Mouse (Mus musculus): ENCODE measurements around the gene Sdhc. TPM values are rescaled to one million over a fixed set of nuclear protein-coding genes. Genes with fewer than 3 reads are reported as not detected.
A peak's percentile ranks its signal among the peaks of the same experiment; 100 is the strongest.

Sdhc gene
- total and polyA plus RNA-seq, 3 experiments, result 40.5 to 225 (median 158) TPM

DNA sequence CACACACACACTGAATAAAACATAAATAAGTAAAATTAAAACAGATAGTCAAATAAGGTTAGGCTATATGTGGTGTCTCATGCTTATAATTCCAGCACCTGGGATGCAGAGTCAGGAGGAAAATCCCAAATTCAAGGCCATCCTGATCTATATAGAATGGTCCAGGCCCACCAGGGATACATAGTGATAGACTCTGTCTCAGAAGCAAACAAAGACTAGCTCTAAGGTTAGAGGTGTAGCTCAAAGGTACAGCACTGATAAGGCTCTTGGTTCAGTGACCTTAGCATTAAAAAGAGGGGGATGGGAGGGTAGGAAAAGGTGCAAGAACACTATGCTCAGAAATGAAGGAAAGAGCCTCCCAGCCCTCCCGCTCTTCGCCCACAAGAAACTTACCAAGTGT lies 14.8 kb downstream of the Sdhc start:
- Histone ChIP-seq H3K27me3 (ENCODE audit: insufficient read depth, low read length) (no peaks in the 10 kb centered on the region), H3K9me3 (replicated peaks) (no peaks in the 10 kb centered on the region), H3K4me3 (ENCODE audit: low read depth, low read length) (no peak overlapping the region), H3K4me1 (ENCODE audit: insufficient read depth, low read depth, low read length) (no peaks in the 10 kb centered on the region), H3K36me3 (replicated peaks) (peaks cover 88% of the 10 kb centered on the region)
- DNase-seq (ENCODE audit: low spot score) (no peak), ATAC-seq (ENCODE audit: extremely low read depth, insufficient number of reproducible peaks, low FRiP score, poor library complexity, severe bottlenecking) (no peak; the same call in 1 of the 2 replicates)
- TF ChIP-seq GATA2 (IDR thresholded peaks at IDR 0.05; ENCODE audit: borderline replicate concordance, low read depth, low read length), result no peak
- TF ChIP-seq GATA1 (IDR thresholded peaks at IDR 0.05; ENCODE audit: borderline replicate concordance, low read length), result no peak

DNA sequence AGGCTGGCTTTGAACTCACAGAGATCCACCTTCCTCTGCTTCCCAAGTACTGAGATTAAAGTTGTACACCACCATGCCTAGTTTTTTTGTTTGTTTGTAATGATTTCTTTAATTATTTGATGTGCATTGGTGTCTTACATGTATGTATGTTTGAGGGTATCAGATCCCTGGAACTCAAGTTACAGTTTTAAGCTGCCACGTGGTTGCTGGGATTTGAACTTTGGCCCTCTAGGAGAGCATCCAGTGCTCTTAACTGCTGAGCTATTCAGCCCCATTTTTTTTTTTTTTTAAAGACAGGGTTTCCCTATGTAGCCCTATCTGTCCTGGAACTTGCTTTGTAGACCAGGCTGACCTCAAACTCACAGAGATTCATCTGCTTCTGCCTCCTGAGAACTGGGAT lies 19.4 kb downstream of the Sdhc start:
- Histone ChIP-seq H3K4me1 (ENCODE audit: insufficient read depth, low read depth, low read length) (no peaks in the 10 kb centered on the region), H3K36me3 (replicated peaks) (peaks cover 89% of the 10 kb centered on the region), H3K9me3 (replicated peaks) (no peaks in the 10 kb centered on the region), H3K27me3 (ENCODE audit: insufficient read depth, low read length) (no peaks in the 10 kb centered on the region), H3K4me3 (ENCODE audit: low read depth, low read length) (no peak overlapping the region)
- TF ChIP-seq GATA2 (IDR thresholded peaks at IDR 0.05; ENCODE audit: borderline replicate concordance, low read depth, low read length) (no peak), TAL1 (conservative IDR thresholded peaks at IDR 0.05; ENCODE audit: low read depth, low read length) (no peak), POLR2AphosphoS5 (IDR thresholded peaks at IDR 0.05; ENCODE audit: insufficient replicate concordance, low read depth, low read length) (no peak), CTCF (IDR thresholded peaks at IDR 0.05; ENCODE audit: low read depth, low read length) (no peak), GATA1 (IDR thresholded peaks at IDR 0.05; ENCODE audit: borderline replicate concordance, low read length) (no peak)
- ATAC-seq (ENCODE audit: extremely low read depth, insufficient number of reproducible peaks, low FRiP score, poor library complexity, severe bottlenecking) (no peak), DNase-seq (ENCODE audit: low spot score) (no peak)

DNA sequence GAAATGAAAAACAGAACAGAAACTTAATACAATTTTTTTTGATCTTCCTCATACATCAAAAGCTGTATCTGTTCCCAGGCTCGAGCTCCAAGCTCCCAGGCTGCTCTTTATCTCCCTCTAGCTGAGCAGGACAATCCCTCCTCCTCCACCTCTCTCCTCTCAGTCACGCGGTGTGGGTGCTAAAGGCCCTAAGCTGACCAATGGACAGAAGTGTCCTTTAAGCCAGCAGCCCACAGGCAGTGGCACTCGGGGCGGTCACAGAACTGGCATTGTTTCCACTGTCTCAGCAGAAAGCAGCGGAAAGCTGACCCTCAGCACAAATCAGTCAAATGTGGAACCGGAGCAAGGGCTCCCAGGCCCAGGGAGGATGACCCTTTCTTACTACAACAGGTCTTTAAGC lies 21.2 kb downstream of the Sdhc start:
- no peak for ATAC-seq (ENCODE audit: extremely low read depth, insufficient number of reproducible peaks, low FRiP score, poor library complexity, severe bottlenecking)
- Histone ChIP-seq H3K27me3 (ENCODE audit: insufficient read depth, low read length) (no peaks in the 10 kb centered on the region), H3K4me1 (ENCODE audit: insufficient read depth, low read depth, low read length) (peaks cover 8% of the 10 kb centered on the region), H3K4me3 (ENCODE audit: low read depth, low read length) (no peak overlapping the region), H3K9me3 (replicated peaks) (no peaks in the 10 kb centered on the region), H3K36me3 (replicated peaks) (peaks cover 74% of the 10 kb centered on the region)
- TF ChIP-seq TAL1 (conservative IDR thresholded peaks at IDR 0.05; ENCODE audit: low read depth, low read length), result no peak
- no peak for TF ChIP-seq CTCF (IDR thresholded peaks at IDR 0.05; ENCODE audit: low read depth, low read length)
- no peak for TF ChIP-seq GATA2 (IDR thresholded peaks at IDR 0.05; ENCODE audit: borderline replicate concordance, low read depth, low read length)
- TF ChIP-seq GATA1 (IDR thresholded peaks at IDR 0.05; ENCODE audit: borderline replicate concordance, low read length), result no peak
- no peak for TF ChIP-seq POLR2AphosphoS5 (IDR thresholded peaks at IDR 0.05; ENCODE audit: insufficient replicate concordance, low read depth, low read length)
- DNase-seq (ENCODE audit: low spot score), result no peak

DNA sequence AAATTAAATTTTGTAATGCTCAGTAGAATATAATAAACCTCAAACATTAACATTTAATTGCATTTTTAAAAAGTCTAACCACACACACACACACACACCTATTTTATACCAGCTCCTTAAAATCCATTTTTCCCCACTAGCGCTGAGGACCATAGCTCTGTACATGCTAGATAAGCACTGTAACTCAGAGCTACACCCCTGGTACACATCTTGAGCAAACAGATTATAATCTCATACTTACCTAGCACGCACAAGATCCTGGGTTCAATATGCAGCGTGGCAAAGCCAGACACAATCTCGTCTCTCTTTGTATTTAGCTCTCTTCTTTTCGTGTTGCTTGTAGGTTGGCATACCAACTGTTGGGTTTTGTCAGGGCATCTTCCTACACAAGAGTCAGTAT lies 26.0 kb downstream of the Sdhc start:
- Histone ChIP-seq H3K4me1 (ENCODE audit: insufficient read depth, low read depth, low read length) (peaks cover 23% of the 10 kb centered on the region), H3K36me3 (replicated peaks) (peaks cover 30% of the 10 kb centered on the region), H3K4me3 (ENCODE audit: low read depth, low read length) (no peak overlapping the region), H3K9me3 (replicated peaks) (no peaks in the 10 kb centered on the region), H3K27me3 (ENCODE audit: insufficient read depth, low read length) (no peaks in the 10 kb centered on the region; the same call in 1 of the 2 replicates)
- TF ChIP-seq CTCF (IDR thresholded peaks at IDR 0.05; ENCODE audit: low read depth, low read length) (no peak), POLR2AphosphoS5 (IDR thresholded peaks at IDR 0.05; ENCODE audit: insufficient replicate concordance, low read depth, low read length) (no peak), GATA2 (IDR thresholded peaks at IDR 0.05; ENCODE audit: borderline replicate concordance, low read depth, low read length) (no peak), GATA1 (IDR thresholded peaks at IDR 0.05; ENCODE audit: borderline replicate concordance, low read length) (no peak), TAL1 (conservative IDR thresholded peaks at IDR 0.05; ENCODE audit: low read depth, low read length) (peak; percentile 32)
- DNase-seq (ENCODE audit: low spot score) (no peak), ATAC-seq (ENCODE audit: extremely low read depth, insufficient number of reproducible peaks, low FRiP score, poor library complexity, severe bottlenecking) (peak; percentile 67)

DNA sequence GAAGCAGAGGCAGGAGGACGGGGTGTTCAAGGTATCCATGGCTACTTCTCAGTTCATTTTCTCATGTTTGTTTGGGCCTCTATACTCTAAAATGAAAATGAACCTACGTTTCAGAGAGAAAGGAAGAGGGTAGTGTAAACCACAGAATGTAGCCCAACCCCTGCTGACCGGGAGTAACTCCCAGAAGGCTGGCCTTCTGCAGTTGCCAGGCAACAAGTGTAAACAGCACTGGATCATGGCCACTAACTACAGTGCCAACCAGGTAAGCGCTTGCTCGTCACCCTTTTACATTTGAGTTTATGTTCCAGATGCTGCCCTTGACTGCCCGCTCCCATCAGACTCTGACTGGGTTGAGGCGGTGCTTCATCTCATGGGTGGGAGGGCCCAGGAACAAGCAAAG lies 27.5 kb downstream of the Sdhc start:
- H3K36me3 ChIP-seq (replicated peaks), result peaks cover 15% of the 10 kb centered on the region
- H3K9me3 ChIP-seq (replicated peaks), result no peaks in the 10 kb centered on the region
- ATAC-seq (ENCODE audit: extremely low read depth, insufficient number of reproducible peaks, low FRiP score, poor library complexity, severe bottlenecking) (no peak; the same call in 1 of the 2 replicates), DNase-seq (ENCODE audit: low spot score) (no peak)
- TF ChIP-seq TAL1 (conservative IDR thresholded peaks at IDR 0.05; ENCODE audit: low read depth, low read length) (no peak), GATA1 (IDR thresholded peaks at IDR 0.05; ENCODE audit: borderline replicate concordance, low read length) (no peak), POLR2AphosphoS5 (IDR thresholded peaks at IDR 0.05; ENCODE audit: insufficient replicate concordance, low read depth, low read length) (no peak), GATA2 (IDR thresholded peaks at IDR 0.05; ENCODE audit: borderline replicate concordance, low read depth, low read length) (no peak), CTCF (IDR thresholded peaks at IDR 0.05; ENCODE audit: low read depth, low read length) (no peak)
- no peak overlapping the region for H3K4me3 ChIP-seq (ENCODE audit: low read depth, low read length)
- H3K27me3 ChIP-seq (ENCODE audit: insufficient read depth, low read length), result no peaks in the 10 kb centered on the region; the same call in 1 of the 2 replicates
- peaks cover 23% of the 10 kb centered on the region for H3K4me1 ChIP-seq (ENCODE audit: insufficient read depth, low read depth, low read length)

DNA sequence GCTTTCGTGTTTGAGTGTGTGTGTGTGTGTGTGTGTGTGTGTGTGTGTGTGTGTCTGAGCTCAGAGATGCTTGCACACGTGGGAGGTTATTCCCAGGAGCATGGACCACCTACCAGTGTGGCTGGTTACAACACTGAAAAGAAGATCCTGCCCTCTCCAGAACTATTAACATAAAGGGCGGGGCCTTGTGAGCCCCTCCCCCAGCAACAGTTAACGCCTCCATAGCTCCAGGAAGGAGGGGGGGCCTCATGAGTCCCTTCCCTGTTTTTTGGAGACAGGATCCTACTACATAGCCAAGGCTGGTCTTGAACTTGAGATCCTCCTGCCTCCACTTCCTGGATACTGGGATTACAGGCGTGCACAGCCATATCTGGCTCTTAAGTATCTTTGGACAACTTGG lies 28.6 kb downstream of the Sdhc start:
- no peaks in the 10 kb centered on the region for H3K9me3 ChIP-seq (replicated peaks)
- H3K36me3 ChIP-seq (replicated peaks), result peaks cover 7% of the 10 kb centered on the region
- ATAC-seq (ENCODE audit: extremely low read depth, insufficient number of reproducible peaks, low FRiP score, poor library complexity, severe bottlenecking), result no peak
- H3K4me1 ChIP-seq (ENCODE audit: insufficient read depth, low read depth, low read length), result peaks cover 25% of the 10 kb centered on the region
- no peaks in the 10 kb centered on the region; the same call in 1 of the 2 replicates for H3K27me3 ChIP-seq (ENCODE audit: insufficient read depth, low read length)
- no peak overlapping the region for H3K4me3 ChIP-seq (ENCODE audit: low read depth, low read length)
- TF ChIP-seq GATA1 (IDR thresholded peaks at IDR 0.05; ENCODE audit: borderline replicate concordance, low read length) (no peak), POLR2AphosphoS5 (IDR thresholded peaks at IDR 0.05; ENCODE audit: insufficient replicate concordance, low read depth, low read length) (no peak), TAL1 (conservative IDR thresholded peaks at IDR 0.05; ENCODE audit: low read depth, low read length) (no peak), GATA2 (IDR thresholded peaks at IDR 0.05; ENCODE audit: borderline replicate concordance, low read depth, low read length) (no peak), CTCF (IDR thresholded peaks at IDR 0.05; ENCODE audit: low read depth, low read length) (no peak)
- DNase-seq (ENCODE audit: low spot score), result no peak

All from G1E (cell line).